Mouse (Mus musculus): ENCODE data around the gene Prcd. TPM values are rescaled to one million over a fixed set of nuclear protein-coding genes. Genes with fewer than 3 reads are reported as not detected.
A peak's percentile ranks its signal among the peaks of the same experiment; 100 is the strongest.

The Prcd gene
- polyA plus RNA-seq, 1 experiment from 2014 or later, result 0.25 TPM

- Histone ChIP-seq H3K4me3 (no peak overlapping the region), H3K36me3 (no peaks in the 10 kb centered on the region), H3K4me1 (peaks cover 95% of the 10 kb centered on the region), H3K9me3 (replicated peaks) (no peaks in the 10 kb centered on the region), H3K27ac (no peak overlapping the region), H3K27me3 (ENCODE audit: low read depth, poor library complexity, severe bottlenecking) (peaks cover 34% of the 10 kb centered on the region)
- DNase-seq (ENCODE audit: low spot score), result no peak
- 60% methylated on average over 8 of the region's 8 CpGs for WGBS
Measured at GRCm38 (mm10) chr11:116619561-116619960, 33.8 kb upstream of the Prcd start.

GRCm38 (mm10) chr11:116620073-116620472, 33.3 kb upstream of the Prcd start:
- peaks cover 95% of the 10 kb centered on the region for H3K4me1 ChIP-seq
- no peak for DNase-seq (ENCODE audit: low spot score)
- H3K36me3 ChIP-seq, result no peaks in the 10 kb centered on the region
- no peak overlapping the region for H3K4me3 ChIP-seq
- peaks cover 39% of the 10 kb centered on the region for H3K27me3 ChIP-seq (ENCODE audit: low read depth, poor library complexity, severe bottlenecking)
- peak overlapping the region; percentile 64 for H3K27ac ChIP-seq
- 35% methylated on average over 9 of the region's 9 CpGs for WGBS
- no peaks in the 10 kb centered on the region for H3K9me3 ChIP-seq (replicated peaks)

- Histone ChIP-seq H3K9me3 (replicated peaks) (no peaks in the 10 kb centered on the region), H3K36me3 (no peaks in the 10 kb centered on the region), H3K27ac (peak overlapping the region; percentile 64), H3K27me3 (ENCODE audit: low read depth, poor library complexity, severe bottlenecking) (peaks cover 39% of the 10 kb centered on the region), H3K4me3 (no peak overlapping the region), H3K4me1 (peaks cover 92% of the 10 kb centered on the region)
- WGBS, result 78% methylated on average over 10 of the region's 10 CpGs
- DNase-seq (ENCODE audit: low spot score), result no peak
Measured at GRCm38 (mm10) chr11:116620559-116621253, 32.6 kb upstream of the Prcd start.

- Histone ChIP-seq H3K36me3 (no peaks in the 10 kb centered on the region), H3K4me3 (no peak overlapping the region), H3K27me3 (ENCODE audit: low read depth, poor library complexity, severe bottlenecking) (peaks cover 39% of the 10 kb centered on the region), H3K27ac (peak overlapping the region; percentile 64; the same call in 1 of the 2 replicates), H3K4me1 (peaks cover 86% of the 10 kb centered on the region), H3K9me3 (replicated peaks) (no peaks in the 10 kb centered on the region)
- 50% methylated on average over 6 of the region's 6 CpGs for WGBS
- no peak for DNase-seq (ENCODE audit: low spot score)
Measured at GRCm38 (mm10) chr11:116621258-116621704, 32.1 kb upstream of the Prcd start.

- Histone ChIP-seq H3K27me3 (ENCODE audit: low read depth, poor library complexity, severe bottlenecking) (peaks cover 39% of the 10 kb centered on the region), H3K4me1 (peaks cover 65% of the 10 kb centered on the region), H3K9me3 (replicated peaks) (no peaks in the 10 kb centered on the region), H3K36me3 (no peaks in the 10 kb centered on the region), H3K27ac (peak overlapping the region; percentile 77), H3K4me3 (peak overlapping the region; percentile 78)
- 4% methylated on average over 40 of the region's 40 CpGs for WGBS
- DNase-seq (ENCODE audit: low spot score), result no peak
Measured at GRCm38 (mm10) chr11:116623281-116624124, 29.8 kb upstream of the Prcd start.

GRCm38 (mm10) chr11:116624131-116624832, 29.1 kb upstream of the Prcd start:
- H3K36me3 ChIP-seq, result no peaks in the 10 kb centered on the region
- DNase-seq (ENCODE audit: low spot score), result peak; percentile 93
- H3K4me1 ChIP-seq, result peaks cover 58% of the 10 kb centered on the region
- H3K9me3 ChIP-seq (replicated peaks), result no peaks in the 10 kb centered on the region
- H3K4me3 ChIP-seq, result peak overlapping the region; percentile 78
- H3K27me3 ChIP-seq (ENCODE audit: low read depth, poor library complexity, severe bottlenecking), result peaks cover 39% of the 10 kb centered on the region
- H3K27ac ChIP-seq, result peak overlapping the region; percentile 77
- WGBS, result 13% methylated on average over 42 of the region's 42 CpGs

GRCm38 (mm10) chr11:116625081-116626000, 28.0 kb upstream of the Prcd start:
- 75% methylated on average over 17 of the region's 17 CpGs for WGBS
- Histone ChIP-seq H3K27me3 (ENCODE audit: low read depth, poor library complexity, severe bottlenecking) (peaks cover 38% of the 10 kb centered on the region), H3K4me1 (peaks cover 58% of the 10 kb centered on the region), H3K27ac (no peak overlapping the region), H3K9me3 (replicated peaks) (no peaks in the 10 kb centered on the region), H3K4me3 (no peak overlapping the region), H3K36me3 (no peaks in the 10 kb centered on the region)
- DNase-seq (ENCODE audit: low spot score), result peak; percentile 82

- H3K27ac ChIP-seq, result no peak within 1 kb of the TSS
- no peaks in the 10 kb centered on the region for H3K9me3 ChIP-seq (replicated peaks)
- 71% methylated on average over 10 of the region's 10 CpGs for WGBS
- H3K4me1 ChIP-seq, result peaks cover 58% of the 10 kb centered on the region
- DNase-seq (ENCODE audit: low spot score), result no peak
- H3K36me3 ChIP-seq, result no peaks in the 10 kb centered on the region
- H3K4me3 ChIP-seq, result no peak within 1 kb of the TSS
- H3K27me3 ChIP-seq (ENCODE audit: low read depth, poor library complexity, severe bottlenecking), result peaks cover 29% of the 10 kb centered on the region
Measured at GRCm38 (mm10) chr11:116626299-116627071, 26.8 kb upstream of the Prcd start, which contains the start of gene Rhbdf2. Rhbdf2 (minus strand) TSS chr11:116627019.

GRCm38 (mm10) chr11:116627072-116628020, 26.0 kb upstream of the Prcd start:
- Histone ChIP-seq H3K27ac (no peak overlapping the region), H3K9me3 (replicated peaks) (no peaks in the 10 kb centered on the region), H3K36me3 (no peaks in the 10 kb centered on the region), H3K4me3 (no peak overlapping the region), H3K27me3 (ENCODE audit: low read depth, poor library complexity, severe bottlenecking) (peaks cover 26% of the 10 kb centered on the region), H3K4me1 (peaks cover 52% of the 10 kb centered on the region)
- 40% methylated on average over 10 of the region's 10 CpGs for WGBS
- DNase-seq (ENCODE audit: low spot score), result no peak

GRCm38 (mm10) chr11:116628712-116629111, 24.6 kb upstream of the Prcd start:
- H3K9me3 ChIP-seq (replicated peaks), result no peaks in the 10 kb centered on the region
- peaks cover 41% of the 10 kb centered on the region for H3K4me1 ChIP-seq
- peaks cover 12% of the 10 kb centered on the region; the same call in 1 of the 2 replicates for H3K27me3 ChIP-seq (ENCODE audit: low read depth, poor library complexity, severe bottlenecking)
- H3K27ac ChIP-seq, result peak overlapping the region; percentile 61; the same call in 1 of the 2 replicates
- 62% methylated on average over 9 of the region's 9 CpGs for WGBS
- H3K4me3 ChIP-seq, result no peak overlapping the region
- no peaks in the 10 kb centered on the region for H3K36me3 ChIP-seq
- peak; percentile 89 for DNase-seq (ENCODE audit: low spot score)

Data from limb, embryonic 10.5 days (tissue).